ENCODE assay signal across 8 mouse cellular contexts in genomic region chr11:69095511-69096231, GRCm38 (mm10). TPM values are rescaled to one million over a fixed set of nuclear protein-coding genes. Genes with fewer than 3 reads are reported as not detected.
DNase-seq lines count a peak whose midpoint lies in the region; ATAC-seq and TF ChIP-seq lines count a peak whose summit lies in the region.

No protein-coding gene starts in this region.

- H3K27me3 ChIP-seq in forebrain, embryonic 10.5 days (ENCODE audit: poor library complexity, severe bottlenecking): no peaks in the 10 kb centered on the region
- no peaks in the 10 kb centered on the region for H3K27me3 ChIP-seq in spleen, adult 2 months (ENCODE audit: control insufficient read depth, insufficient read depth, low read length)

- TF ChIP-seq CTCF in spleen, adult 2 months (IDR thresholded peaks at IDR 0.05; ENCODE audit: extremely low read depth, insufficient read depth, insufficient read length, insufficient replicate concordance): no peak

- H3K36me3 ChIP-seq in forebrain, embryonic 10.5 days (replicated peaks): peaks cover 22% of the 10 kb centered on the region
- peaks cover under 1% of the 10 kb centered on the region; the same call in 1 of the 2 replicates for H3K36me3 ChIP-seq in spleen, adult 2 months (ENCODE audit: control insufficient read depth, insufficient read depth, low read length)

- peak overlapping the region; percentile 81 for H3K27ac ChIP-seq in forebrain, embryonic 10.5 days
- peak overlapping the region; percentile 92 for H3K27ac ChIP-seq in spleen, adult 2 months (ENCODE audit: insufficient read depth, low read length)

- H3K4me1 ChIP-seq in forebrain, embryonic 10.5 days: peaks cover 70% of the 10 kb centered on the region
- peaks cover 22% of the 10 kb centered on the region for H3K4me1 ChIP-seq in spleen, adult 2 months (ENCODE audit: control insufficient read depth, insufficient read depth, insufficient read length)

- ATAC-seq in megakaryocyte-erythroid progenitor cell, adult 5-6 weeks (replicated peaks; ENCODE audit: low FRiP score, low TSS enrichment, poor library complexity, severe bottlenecking): no peak

- peak; percentile 54 for DNase-seq in adrenal gland, postnatal 10 days
- DNase-seq in adrenal gland, adult 8-10 months: no peak
- peak; percentile 51 to 65 for DNase-seq in CD8-positive naive resting alpha-beta T cell, adult 2 months (ENCODE audit: low read depth in 2 of 2, low spot score in 2 of 2)
- DNase-seq in forebrain, embryonic 10.5 days (ENCODE audit: extremely low spot score, low spot score): no peak
- DNase-seq in induced T-regulatory cell, adult 2 months (ENCODE audit: low read depth): peak; percentile 83
- DNase-seq in lung, adult 18-20 months: peak; percentile 72 to 78
- DNase-seq in spleen, adult 2 months (ENCODE audit: low read depth in 1 of 2, low spot score in 2 of 2): no peak

- 4% methylated on average over 27 of the region's 27 CpGs for WGBS in forebrain, embryonic 10.5 days
- WGBS in spleen, adult 2 months: 2% methylated on average over 27 of the region's 27 CpGs

- no peak for TF ChIP-seq POLR2A in spleen, adult 2 months (IDR thresholded peaks at IDR 0.05; ENCODE audit: low read depth, low read length)

- H3K9me3 ChIP-seq in forebrain, embryonic 10.5 days: no peaks in the 10 kb centered on the region

- peak overlapping the region; percentile 65 for H3K4me3 ChIP-seq in forebrain, embryonic 10.5 days
- peak overlapping the region; percentile 70 for H3K4me3 ChIP-seq in spleen, adult 2 months (ENCODE audit: extremely low read depth, insufficient read depth, insufficient read length)

RNA-seq across cellular contexts. Expression of gene Per1, which starts 0.7 kb away (rescaled TPM):
- total RNA-seq in adrenal gland, postnatal 10 days (2021): 100 to 1,000 TPM in 1 of 2 experiments, 10 to 100 TPM in 1; 63.1 to 157 TPM
- 100 to 1,000 TPM in 1 of 4 experiments, 10 to 100 TPM in 3; 30.0 to 119 (median 51.6) TPM for total RNA-seq in adrenal gland, adult 8-10 months (2022)
- 7.3 and 9.0 TPM in 2 replicates for polyA plus RNA-seq in forebrain, embryonic 10.5 days (2016; fragmentation: Nextera tagmentation; extraction: Ambion mirVana)
- 23.3 and 25.7 TPM in 2 replicates for polyA plus RNA-seq in spleen, adult 2 months (2012; rRNA removed)
- 11.3 and 17.6 TPM in 2 replicates for total RNA-seq in megakaryocyte-erythroid progenitor cell, adult 5-6 weeks (2014; fragmentation: Nextera tagmentation)
- 4.7 and 12.5 TPM in 2 replicates for total RNA-seq in megakaryocyte-erythroid progenitor cell, adult 5-6 weeks (2017)

RNA-seq across cellular contexts. Expression of gene Vamp2, which starts 7.4 kb away (rescaled TPM):
- 100 to 1,000 TPM; 104 to 143 TPM for total RNA-seq in adrenal gland, postnatal 10 days (2021)
- total RNA-seq in adrenal gland, adult 8-10 months (2022): 100 to 1,000 TPM; 118 to 221 (median 178) TPM
- 51.3 and 57.6 TPM in 2 replicates for polyA plus RNA-seq in forebrain, embryonic 10.5 days (2016; fragmentation: Nextera tagmentation; extraction: Ambion mirVana)
- polyA plus RNA-seq in spleen, adult 2 months (2012; rRNA removed): 94.2 and 95.7 TPM in 2 replicates
- 46.7 and 60.3 TPM in 2 replicates for total RNA-seq in megakaryocyte-erythroid progenitor cell, adult 5-6 weeks (2014; fragmentation: Nextera tagmentation)
- total RNA-seq in megakaryocyte-erythroid progenitor cell, adult 5-6 weeks (2017): 7.5 and 15.7 TPM in 2 replicates

RNA-seq across cellular contexts. Expression of gene Hes7, which starts 24.5 kb away (rescaled TPM):
- total RNA-seq in adrenal gland, postnatal 10 days (2021): under 1 TPM; 0.18 to 0.36 TPM
- under 1 TPM in 2 of 4 experiments, not detected in 2; 0.18 to 0.22 TPM for total RNA-seq in adrenal gland, adult 8-10 months (2022)
- polyA plus RNA-seq in forebrain, embryonic 10.5 days (2016; fragmentation: Nextera tagmentation; extraction: Ambion mirVana): 0.16 and 0.17 TPM in 2 replicates
- polyA plus RNA-seq in spleen, adult 2 months (2012; rRNA removed): 0.44 and 0.55 TPM in 2 replicates
- total RNA-seq in megakaryocyte-erythroid progenitor cell, adult 5-6 weeks (2014; fragmentation: Nextera tagmentation): not detected in 2 replicates
- total RNA-seq in megakaryocyte-erythroid progenitor cell, adult 5-6 weeks (2017): not detected in 2 replicates

RNA-seq across cellular contexts. Expression of gene Tmem107, which starts 25.1 kb away (rescaled TPM):
- 10 to 100 TPM; 13.2 to 13.8 TPM for total RNA-seq in adrenal gland, postnatal 10 days (2021)
- total RNA-seq in adrenal gland, adult 8-10 months (2022): 10 to 100 TPM; 13.1 to 28.3 (median 19.4) TPM
- 60.8 and 61.0 TPM in 2 replicates for polyA plus RNA-seq in forebrain, embryonic 10.5 days (2016; fragmentation: Nextera tagmentation; extraction: Ambion mirVana)
- 7.0 and 14.6 TPM in 2 replicates for polyA plus RNA-seq in spleen, adult 2 months (2012; rRNA removed)
- total RNA-seq in megakaryocyte-erythroid progenitor cell, adult 5-6 weeks (2014; fragmentation: Nextera tagmentation): 33.8 and 51.0 TPM in 2 replicates
- total RNA-seq in megakaryocyte-erythroid progenitor cell, adult 5-6 weeks (2017): 16.2 and 33.4 TPM in 2 replicates

RNA-seq across cellular contexts. Expression of gene 9130213A22Rik, which starts 26.7 kb away (rescaled TPM):
- under 1 TPM; 0.48 to 0.66 TPM for total RNA-seq in adrenal gland, postnatal 10 days (2021)
- total RNA-seq in adrenal gland, adult 8-10 months (2022): under 1 TPM; 0.26 to 0.95 (median 0.84) TPM
- 0.11 and 0.16 TPM in 2 replicates for polyA plus RNA-seq in forebrain, embryonic 10.5 days (2016; fragmentation: Nextera tagmentation; extraction: Ambion mirVana)
- 0.40 and 0.69 TPM in 2 replicates for polyA plus RNA-seq in spleen, adult 2 months (2012; rRNA removed)
- not detected in 2 replicates for total RNA-seq in megakaryocyte-erythroid progenitor cell, adult 5-6 weeks (2014; fragmentation: Nextera tagmentation)
- not detected in 2 replicates for total RNA-seq in megakaryocyte-erythroid progenitor cell, adult 5-6 weeks (2017)

Comparison
In these comparisons a context has a peak if more than half of its experiments do, and no peak if none do; other contexts are left out.
1. DNase-seq: peak in adrenal gland, postnatal 10 days (single experiment), CD8-positive naive resting alpha-beta T cell, adult 2 months (2 of 2), induced T-regulatory cell, adult 2 months (single experiment) and lung, adult 18-20 months (2 of 2); none in adrenal gland, adult 8-10 months (single experiment), forebrain, embryonic 10.5 days (single experiment) and spleen, adult 2 months (0 of 2).